Mouse (Mus musculus) kidney, postnatal 0 days (tissue): ENCODE measurements around the gene Pin4. TPM values are rescaled to one million over a fixed set of nuclear protein-coding genes. Genes with fewer than 3 reads are reported as not detected.

Experiments used
- ATAC-seq: fragments of 200-750 bp; cut with Nextera tagmentation; replicated peaks from 2 replicates; pipeline ENCODE4 v1.8.0; 2017; ENCODE audit warnings: low read depth, moderate number of reproducible peaks, moderate TSS enrichment, moderate library complexity; ENCODE audit not compliant: low FRiP score
- DNase-seq: peaks from one replicate; pipeline ENCODE4 v3.0.0-alpha.2; 2016; ENCODE audit warnings: low spot score
- H3K27ac ChIP-seq: fragments of 300-500 bp; sonication (generic); 2 replicates; pipeline ENCODE4 v1.5.1; 2014; ENCODE audit warnings: mild to moderate bottlenecking
- H3K27me3 ChIP-seq: fragments of 300-500 bp; sonication (generic); 2 replicates; pipeline ENCODE4 v1.6.1; 2014; ENCODE audit warnings: low read length, mixed read lengths; ENCODE audit not compliant: insufficient read depth
- H3K36me3 ChIP-seq: fragments of 300-500 bp; sonication (generic); 2 replicates; pipeline ENCODE4 v1.6.1; 2014; ENCODE audit warnings: low read length, mixed read lengths; ENCODE audit not compliant: insufficient read depth
- H3K4me1 ChIP-seq: fragments of 300-500 bp; sonication (generic); replicated peaks from 2 replicates; pipeline ENCODE4 v1.6.1; 2014; ENCODE audit warnings: antibody characterized with exemption, low read length, mixed read lengths; ENCODE audit not compliant: insufficient read depth
- H3K4me2 ChIP-seq: fragments of 300-500 bp; sonication (generic); 2 replicates; pipeline ENCODE4 v1.6.1; 2014; ENCODE audit warnings: mild to moderate bottlenecking, low read length, moderate library complexity, mixed read lengths
- H3K4me3 ChIP-seq: fragments of 300-500 bp; sonication (generic); replicated peaks from 2 replicates; pipeline ENCODE4 v1.5.1; 2014; ENCODE audit warnings: low read depth, low read length
- H3K9ac ChIP-seq: fragments of 300-500 bp; sonication (generic); 2 replicates; pipeline ENCODE4 v1.6.1; 2014; ENCODE audit warnings: low read depth, low read length
- H3K9me3 ChIP-seq: fragments of 300-500 bp; sonication (generic); replicated peaks from 2 replicates; pipeline ENCODE4 v1.6.1; 2016; ENCODE audit warnings: low read length, inconsistent platforms, mixed read lengths
- CTCF ChIP-seq: IDR thresholded peaks from 2 replicates; pipeline ENCODE4 v1.5.1; 2016; ENCODE audit warnings: antibody characterized with exemption, low read depth, mild to moderate bottlenecking, moderate library complexity
- WGBS: fragments of 180-500 bp; shearing (Covaris S2); extraction: QIAGEN DNeasy Blood & Tissue Kit; methylation state at CpG from one replicate; pipeline ENCODE4 v1.1.7; 2014; 5-methylcytosine and 5-hydroxymethylcytosine counted together
- polyA plus RNA-seq: library from polyadenylated mRNA; unstranded; fragments of >200 nt; fragmentation: Nextera tagmentation; extraction: Ambion mirVana; gene quantifications from 2 replicates; pipeline ENCODE4 v1.2.1, GENCODE M21; 2015

Gene Pin4
- polyA plus RNA-seq, 1 experiment from 2014 or later: 61.2 TPM

GRCm38 (mm10) chrX:102141157-102141556 is 21.9 kb downstream of the Pin4 start:
- Histone ChIP-seq H3K9ac (no peak overlapping the region), H3K27me3 (no peaks in the 10 kb centered on the region), H3K27ac (no peak overlapping the region), H3K4me1 (no peaks in the 10 kb centered on the region), H3K36me3 (0 out of 2 replicates have a peak, but pooled peaks cover 3% of the 10 kb centered on the region), H3K9me3 (no peaks in the 10 kb centered on the region), H3K4me2 (no peak overlapping the region), H3K4me3 (no peak overlapping the region)
- 67% methylated on average over 1 of the region's 1 CpGs for WGBS
- no peak for DNase-seq
- no peak for TF ChIP-seq CTCF
- ATAC-seq: no peak

- Histone ChIP-seq H3K36me3 (no peaks in the 10 kb centered on the region), H3K27ac (peak within 1 kb of the TSS; percentile 70), H3K9ac (0 out of 2 replicates have a peak within 1 kb of the TSS, but pooled peaks have one; percentile 46), H3K4me1 (no peaks in the 10 kb centered on the region), H3K4me2 (peak within 1 kb of the TSS; percentile 52), H3K4me3 (peak within 1 kb of the TSS; percentile 47), H3K27me3 (no peaks in the 10 kb centered on the region), H3K9me3 (no peaks in the 10 kb centered on the region)
- peak; percentile 99 for ATAC-seq
- no peak; the same call in 1 of the 2 replicates for TF ChIP-seq CTCF
- 17% methylated on average over 42 of the region's 42 CpGs for WGBS
- peak; percentile 92 for DNase-seq
Measured at GRCm38 (mm10) chrX:102156618-102157422, 37.6 kb downstream of the Pin4 start, which contains the start of gene Ercc6l. Gene Ercc6l, minus strand, starts transcription at chrX:102157091.

GRCm38 (mm10) chrX:102157423-102157791 is 38.2 kb downstream of the Pin4 start:
- DNase-seq: no peak
- no peaks in the 10 kb centered on the region for H3K27me3 ChIP-seq
- H3K27ac ChIP-seq: peak overlapping the region; percentile 70; the same call in 1 of the 2 replicates
- H3K4me2 ChIP-seq: peak overlapping the region; percentile 41; the same call in 1 of the 2 replicates
- no peaks in the 10 kb centered on the region for H3K4me1 ChIP-seq
- ATAC-seq: no peak
- 59% methylated on average over 5 of the region's 5 CpGs for WGBS
- TF ChIP-seq CTCF: 0 out of 2 replicates have a peak, but pooled peaks have one; percentile 18
- H3K4me3 ChIP-seq: peak overlapping the region; percentile 35
- 0 out of 2 replicates have a peak overlapping the region, but pooled peaks have one; percentile 37 for H3K9ac ChIP-seq
- H3K36me3 ChIP-seq: no peaks in the 10 kb centered on the region
- no peaks in the 10 kb centered on the region for H3K9me3 ChIP-seq

GRCm38 (mm10) chrX:102159778-102160177 is 40.5 kb downstream of the Pin4 start:
- Histone ChIP-seq H3K27ac (no peak overlapping the region), H3K9me3 (no peaks in the 10 kb centered on the region), H3K4me2 (no peak overlapping the region), H3K4me3 (no peak overlapping the region), H3K9ac (no peak overlapping the region), H3K27me3 (no peaks in the 10 kb centered on the region), H3K4me1 (no peaks in the 10 kb centered on the region), H3K36me3 (no peaks in the 10 kb centered on the region)
- DNase-seq: no peak
- peak; percentile 41 for TF ChIP-seq CTCF
- no peak for ATAC-seq
- 65% methylated on average over 2 of the region's 2 CpGs for WGBS

GRCm38 (mm10) chrX:102160528-102160927 is 41.3 kb downstream of the Pin4 start:
- Histone ChIP-seq H3K4me2 (no peak overlapping the region), H3K27me3 (no peaks in the 10 kb centered on the region), H3K9me3 (no peaks in the 10 kb centered on the region), H3K27ac (no peak overlapping the region), H3K9ac (no peak overlapping the region), H3K36me3 (no peaks in the 10 kb centered on the region), H3K4me1 (no peaks in the 10 kb centered on the region), H3K4me3 (no peak overlapping the region)
- DNase-seq: no peak
- no peak for ATAC-seq
- 66% methylated on average over 2 of the region's 2 CpGs for WGBS
- TF ChIP-seq CTCF: no peak

GRCm38 (mm10) chrX:102163096-102163495 is 43.8 kb downstream of the Pin4 start:
- no peak overlapping the region for H3K27ac ChIP-seq
- ATAC-seq: no peak
- H3K36me3 ChIP-seq: no peaks in the 10 kb centered on the region
- no peaks in the 10 kb centered on the region for H3K9me3 ChIP-seq
- DNase-seq: no peak
- H3K9ac ChIP-seq: no peak overlapping the region
- no peak overlapping the region for H3K4me2 ChIP-seq
- TF ChIP-seq CTCF: peak; percentile 34; the same call in 1 of the 2 replicates
- no peaks in the 10 kb centered on the region for H3K4me1 ChIP-seq
- no peak overlapping the region for H3K4me3 ChIP-seq
- 50% methylated on average over 2 of the region's 2 CpGs for WGBS
- H3K27me3 ChIP-seq: no peaks in the 10 kb centered on the region
